Mouse (Mus musculus) thymus, postnatal 36 days (tissue): ENCODE results near the gene Tgm2.

Experiments used
- DNase-seq, 2 experiments: peaks; one replicate each; pipeline ENCODE4 v3.0.0; 2022; ENCODE audit warnings: mixed read lengths in 2 of 2

Tgm2 gene

GRCm38 (mm10) chr2:158106947-158107587 is 39.2 kb downstream of the Tgm2 start:
- peak in 1 of 2 experiments; percentile 14 for DNase-seq

DNA sequence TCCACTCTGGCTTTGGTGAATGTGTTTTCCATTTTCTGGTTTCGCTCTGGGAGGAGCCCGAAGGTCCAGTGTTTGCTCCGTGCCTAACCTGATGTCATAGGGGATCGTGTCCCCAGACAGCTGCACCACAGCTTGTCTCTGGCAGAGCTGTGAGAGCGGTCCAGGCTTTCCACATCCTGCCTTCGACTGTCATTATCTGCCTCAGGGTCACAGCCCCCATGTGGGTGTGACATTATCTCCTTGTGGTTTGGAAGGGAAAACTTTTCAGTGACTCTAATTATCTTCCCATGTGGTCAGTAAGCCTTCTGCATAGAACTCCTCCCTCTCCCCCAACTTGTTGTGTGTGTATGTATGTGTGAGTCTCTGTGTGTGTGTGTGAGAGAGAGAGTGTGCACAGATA is 40.6 kb downstream of the Tgm2 start:
- no peak for DNase-seq

- DNase-seq = no peak
Observed at GRCm38 (mm10) chr2:158104966-158105365, 41.3 kb downstream of the Tgm2 start.

DNA sequence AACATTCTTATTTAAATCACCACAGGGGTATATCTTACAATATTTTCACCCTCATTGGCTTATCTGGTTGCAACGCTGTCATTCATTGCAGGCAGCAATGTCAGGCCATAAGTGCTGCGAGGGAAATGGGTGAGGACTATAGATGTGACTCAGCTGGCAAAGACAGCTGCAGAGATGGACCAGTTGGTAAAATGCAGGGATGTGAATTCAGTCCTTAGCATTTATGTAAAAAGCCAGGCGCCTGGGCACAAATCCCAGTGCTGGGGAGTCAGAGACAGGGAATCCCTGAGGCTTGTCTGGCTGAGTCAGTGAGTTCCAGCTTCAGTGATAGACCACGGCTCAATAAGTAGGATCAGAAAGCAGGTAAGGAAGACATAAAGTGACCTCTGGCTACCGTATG is 44.5 kb downstream of the Tgm2 start:
- no peak for DNase-seq

DNA sequence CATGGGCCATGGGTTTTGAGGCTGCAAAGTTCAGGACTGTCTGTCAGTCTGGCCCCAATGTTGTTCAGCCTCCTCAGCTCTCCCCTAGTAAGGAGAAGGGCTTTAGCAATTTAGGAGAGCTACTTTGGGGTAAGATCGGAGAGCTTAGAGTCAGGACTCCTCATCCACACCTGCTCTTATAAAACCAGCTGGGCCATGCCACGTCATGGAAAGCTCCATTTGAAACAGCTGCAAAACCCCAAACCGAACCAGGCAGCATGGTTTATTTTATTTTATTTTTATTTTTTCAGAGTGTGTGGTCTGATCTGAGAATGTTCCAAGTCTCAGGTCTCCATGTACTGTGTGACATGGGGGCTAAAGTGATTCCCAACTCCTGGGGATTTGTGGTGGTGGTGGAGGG is 46.7 kb downstream of the Tgm2 start:
- no peak for DNase-seq

DNA sequence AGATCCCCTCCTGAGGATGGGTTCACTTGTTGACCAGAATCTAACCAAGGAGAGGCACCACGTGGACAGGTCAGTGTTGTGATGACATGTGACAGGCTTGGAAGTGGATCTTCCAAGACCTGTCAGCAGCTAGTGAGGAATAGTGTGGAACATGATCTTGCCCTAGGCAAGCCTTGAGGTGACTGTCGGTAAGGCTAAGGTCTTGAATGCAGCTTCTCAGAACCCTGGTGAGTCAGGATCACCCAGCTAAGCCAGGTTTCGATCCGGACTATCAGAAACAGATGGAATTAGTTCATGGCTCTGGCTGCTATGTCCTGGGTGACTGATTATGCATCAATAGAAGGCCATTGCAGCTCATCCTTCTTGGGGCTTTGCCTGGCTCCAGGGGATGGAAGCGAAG is 47.5 kb downstream of the Tgm2 start:
- DNase-seq = no peak

- DNase-seq = no peak
Observed at GRCm38 (mm10) chr2:158097071-158097470, 49.2 kb downstream of the Tgm2 start.

DNA sequence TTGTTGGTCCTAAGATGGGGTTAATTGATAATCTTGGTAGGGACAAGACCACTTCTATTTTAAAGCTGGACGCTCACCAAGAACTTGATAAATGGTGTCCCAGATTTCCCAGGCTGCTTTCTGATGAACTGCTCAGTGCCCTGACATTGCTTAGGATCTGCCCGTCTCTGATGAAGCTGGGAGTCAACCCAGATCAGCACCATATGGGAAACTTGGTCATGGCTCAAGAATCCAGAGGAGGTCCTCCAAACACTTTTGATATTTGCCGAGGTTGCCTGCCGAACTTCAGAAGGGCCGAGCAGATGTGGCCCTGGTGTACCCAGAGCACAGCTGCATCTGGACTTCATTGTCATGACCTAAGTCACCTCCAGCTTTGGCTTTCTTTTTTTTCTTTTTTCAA is 51.4 kb downstream of the Tgm2 start:
- DNase-seq = no peak

DNA sequence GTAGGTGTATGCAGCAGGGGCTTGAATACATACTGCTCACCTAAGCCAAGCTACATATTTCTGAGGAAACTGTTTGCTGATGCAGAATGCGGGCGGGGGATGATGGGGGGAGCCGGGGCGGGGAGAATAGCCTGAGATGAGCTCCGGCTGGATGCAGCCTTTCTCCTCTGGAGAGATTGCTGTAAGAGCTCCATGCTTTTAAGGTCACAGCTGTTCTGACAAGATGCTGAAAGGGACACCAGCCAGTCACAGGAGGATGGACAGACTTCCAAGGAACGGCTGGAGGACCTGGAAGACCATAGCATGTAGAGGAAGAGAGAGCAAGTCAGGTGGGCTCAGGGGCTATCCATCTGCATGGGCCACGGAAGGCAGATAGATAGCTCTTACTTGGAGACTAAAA is 51.9 kb downstream of the Tgm2 start:
- no peak for DNase-seq

GRCm38 (mm10) chr2:158093345-158093744 is 52.9 kb downstream of the Tgm2 start:
- no peak for DNase-seq

DNA sequence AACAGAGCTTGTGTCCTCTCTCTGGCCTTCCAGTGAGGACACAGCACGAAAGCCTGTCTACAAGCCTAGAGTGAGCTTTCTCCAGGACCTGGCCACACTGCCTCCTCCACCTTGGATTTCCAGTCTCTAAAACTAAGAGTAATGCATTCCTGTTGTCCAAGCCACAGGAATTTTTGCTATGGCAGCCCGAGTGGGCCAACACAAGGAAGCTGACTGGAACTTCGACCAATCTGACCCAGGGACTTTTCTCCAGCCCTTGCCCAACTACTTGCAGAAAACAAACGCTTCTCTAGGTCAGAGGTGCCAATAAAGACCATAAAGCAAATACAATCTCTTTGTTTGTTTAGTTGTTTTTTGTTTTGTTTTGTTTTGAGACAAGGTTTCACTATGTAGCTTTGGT is 56.1 kb downstream of the Tgm2 start:
- DNase-seq = no peak

DNA sequence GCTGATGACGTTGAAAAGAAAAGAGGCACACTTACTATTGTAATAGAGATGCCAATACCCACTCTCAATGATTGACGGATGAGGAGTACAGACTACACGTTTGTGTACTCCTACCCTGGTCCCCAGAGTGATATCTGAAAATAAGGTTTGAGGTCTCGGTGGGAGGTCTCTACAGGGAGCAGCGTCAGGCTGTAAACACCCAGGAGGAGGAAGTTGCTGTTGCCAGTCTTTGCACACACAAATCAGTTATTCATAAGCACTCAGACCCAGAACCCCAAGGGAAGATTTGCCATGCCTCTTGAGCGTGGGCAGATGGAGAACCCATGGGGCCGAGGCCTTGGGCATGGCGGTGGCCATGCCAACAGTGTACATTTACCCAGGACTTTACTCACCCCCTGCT is 61.8 kb downstream of the Tgm2 start:
- peak in 1 of 2 experiments; percentile 9 for DNase-seq

GRCm38 (mm10) chr2:158080622-158081241 is 65.5 kb downstream of the Tgm2 start:
- DNase-seq = no peak

GRCm38 (mm10) chr2:158079843-158080395 is 66.3 kb downstream of the Tgm2 start:
- DNase-seq = no peak

- DNase-seq = no peak
Observed at GRCm38 (mm10) chr2:158078971-158079370, 67.3 kb downstream of the Tgm2 start.

- no peak for DNase-seq
Observed at GRCm38 (mm10) chr2:158077981-158078380, 68.3 kb downstream of the Tgm2 start.

DNA sequence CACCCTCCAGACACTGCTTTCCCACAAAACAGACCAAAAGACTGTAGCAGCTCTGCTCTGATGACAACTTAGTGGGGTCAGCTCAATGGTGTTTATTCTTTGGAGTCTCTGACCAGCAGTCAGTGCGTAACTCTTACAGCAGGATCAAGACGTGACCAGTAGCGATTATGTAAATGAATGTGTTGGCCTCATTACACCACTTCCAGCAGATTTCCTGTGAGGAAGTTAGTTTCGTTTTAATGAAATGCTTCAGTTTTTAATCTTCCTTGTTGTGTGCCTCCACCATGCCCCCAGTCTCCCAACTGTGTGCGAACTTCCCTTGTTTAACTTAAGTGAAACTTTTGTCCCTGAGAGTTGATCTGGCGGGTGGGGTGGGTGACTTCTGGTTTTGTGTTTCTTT is 69.5 kb downstream of the Tgm2 start:
- DNase-seq = no peak

GRCm38 (mm10) chr2:158074835-158075234 is 71.4 kb downstream of the Tgm2 start:
- no peak for DNase-seq

DNA sequence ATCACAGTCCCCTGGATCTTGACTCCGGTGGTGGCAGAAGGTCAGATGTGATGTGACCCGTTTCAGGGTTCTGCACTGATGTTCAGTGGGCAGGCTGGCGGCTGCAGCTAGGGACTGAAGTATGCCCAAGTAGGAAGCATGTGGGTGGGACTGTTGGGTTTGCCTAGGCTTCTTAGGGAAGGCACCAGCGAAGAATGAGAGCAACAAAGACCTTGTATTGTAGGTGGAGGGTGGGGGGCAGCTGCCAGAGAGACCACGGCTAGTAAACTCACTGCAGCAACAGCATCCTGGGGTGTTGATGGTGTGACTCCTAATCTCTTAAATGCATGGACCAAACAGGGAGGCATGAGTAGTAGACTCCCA is 74.6 kb downstream of the Tgm2 start:
- no peak for DNase-seq

DNA sequence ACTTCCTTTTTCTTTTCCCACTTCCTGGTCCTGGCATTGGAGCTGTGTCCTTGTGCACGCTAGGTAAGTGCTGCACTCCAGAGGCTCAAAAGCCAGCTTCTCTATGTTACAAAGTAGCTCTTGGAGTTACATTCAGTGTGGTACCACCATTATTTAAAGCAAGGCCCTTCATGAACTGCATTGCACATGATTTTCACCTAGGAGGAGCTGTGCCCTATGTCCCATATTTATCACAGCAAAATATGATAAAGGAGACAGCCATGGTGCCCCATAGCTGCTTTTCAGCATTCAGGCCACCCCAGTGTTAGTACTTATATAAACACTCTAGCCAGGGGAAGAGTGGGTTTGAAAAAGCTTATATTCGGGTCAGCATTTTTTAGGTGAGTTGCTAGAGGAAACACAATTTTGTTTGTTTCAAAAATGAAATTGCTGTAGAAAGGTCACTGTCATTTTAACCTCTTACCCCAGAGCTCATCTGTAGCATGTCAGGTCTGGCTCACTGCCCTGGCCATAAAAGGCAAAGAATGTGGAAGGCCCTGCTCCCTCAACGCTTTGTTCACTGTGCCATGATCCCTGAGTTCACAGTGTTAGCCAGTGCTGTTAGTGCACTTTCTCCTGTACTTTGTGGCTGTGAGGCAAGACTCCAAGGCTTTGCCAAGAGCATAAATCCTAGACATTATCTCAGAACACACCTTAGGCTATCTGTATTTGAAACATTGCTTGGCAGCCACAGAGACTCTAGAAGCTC is 75.2 kb downstream of the Tgm2 start:
- no peak for DNase-seq

- no peak for DNase-seq
Observed at GRCm38 (mm10) chr2:158068444-158068971, 77.7 kb downstream of the Tgm2 start.

DNA sequence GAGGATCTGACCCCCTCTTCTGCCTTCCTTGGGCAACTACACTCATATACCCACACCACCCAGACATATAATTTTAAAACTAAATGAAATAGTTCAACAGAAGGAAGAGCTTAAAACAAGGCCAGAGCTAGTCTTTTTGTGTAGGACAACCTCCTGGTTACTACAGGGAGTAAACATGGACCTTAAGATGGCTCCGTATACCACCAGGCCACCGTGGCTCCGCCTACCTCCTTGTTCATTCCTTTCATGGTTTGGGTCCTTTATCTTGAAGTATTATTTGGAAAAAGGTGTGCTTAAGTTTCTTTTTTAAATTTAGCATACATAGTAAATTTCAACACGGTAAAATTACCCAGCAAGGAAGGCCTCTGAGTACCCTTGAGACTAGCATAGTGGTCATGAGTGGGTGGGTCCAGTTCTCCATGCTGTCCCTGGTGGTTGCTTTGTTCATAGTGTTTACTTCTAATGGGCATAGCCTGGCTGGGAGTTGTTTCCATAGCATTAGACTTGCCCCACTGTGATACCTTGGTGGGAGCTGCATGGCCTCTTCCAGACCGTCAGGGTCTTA is 78.9 kb downstream of the Tgm2 start:
- no peak for DNase-seq

GRCm38 (mm10) chr2:158066456-158066855 is 79.8 kb downstream of the Tgm2 start:
- no peak for DNase-seq
